Mouse (Mus musculus) liver, adult 2 months (tissue): Measurements from ENCODE around the gene Plekha1. TPM values are rescaled to one million over a fixed set of nuclear protein-coding genes. Genes with fewer than 3 reads are reported as not detected.

ENCODE experiments used
- DNase-seq: peaks from one replicate; pipeline ENCODE4 v3.0.0-alpha.2; 2011; ENCODE audit warnings: low read depth, low spot score; ENCODE audit errors: extremely low read depth
- H3K27ac ChIP-seq: fragments of 200-500 bp; replicated peaks from 2 replicates; pipeline ENCODE4 v1.5.1; 2012; ENCODE audit warnings: low read depth, mild to moderate bottlenecking, control low read depth, inconsistent platforms, low read length; ENCODE audit not compliant: insufficient read depth
- H3K27me3 ChIP-seq: fragments of 200-500 bp; 2 replicates; pipeline ENCODE4 v1.6.1; 2012; ENCODE audit warnings: mild to moderate bottlenecking, moderate library complexity, low read length, inconsistent platforms; ENCODE audit not compliant: control insufficient read depth, insufficient read depth
- H3K36me3 ChIP-seq: fragments of 200-500 bp; 2 replicates; pipeline ENCODE4 v1.6.1; 2012; ENCODE audit warnings: low read length, inconsistent platforms; ENCODE audit not compliant: control insufficient read depth, insufficient read depth
- H3K4me1 ChIP-seq: fragments of 200-500 bp; 2 replicates; pipeline ENCODE4 v1.6.1; 2011; ENCODE audit warnings: low read length; ENCODE audit not compliant: control insufficient read depth, insufficient read depth
- H3K4me3 ChIP-seq: fragments of 200-500 bp; 2 replicates; pipeline ENCODE4 v1.5.1; 2011; ENCODE audit warnings: low read depth, mild to moderate bottlenecking, control low read depth, low read length, moderate library complexity; ENCODE audit not compliant: insufficient read depth
- H3K79me2 ChIP-seq: fragments of 200-500 bp; 2 replicates; pipeline ENCODE4 v1.6.1; 2012; ENCODE audit warnings: inconsistent platforms, mild to moderate bottlenecking, low read length, moderate library complexity; ENCODE audit not compliant: control insufficient read depth, insufficient read depth
- H3K9ac ChIP-seq: fragments of 200-500 bp; 2 replicates; pipeline ENCODE4 v1.6.1; 2012; ENCODE audit warnings: low read depth, mild to moderate bottlenecking, control low read depth, inconsistent platforms, low read length
- CTCF ChIP-seq: fragments of 200-500 bp; IDR thresholded peaks from 2 replicates; pipeline ENCODE4 v1.5.1; 2011; ENCODE audit warnings: low read depth, low read length, control low read depth
- POLR2A ChIP-seq: fragments of 200-500 bp; IDR thresholded peaks from 2 replicates; pipeline ENCODE4 v1.6.1; 2011; ENCODE audit warnings: low read length, control low read depth; ENCODE audit not compliant: insufficient read depth; ENCODE audit errors: extremely low read depth
- WGBS: fragments of 180-500 bp; shearing (Covaris S2); methylation state at CpG from one replicate; pipeline ENCODE4 v1.1.7; 2018; 5-methylcytosine and 5-hydroxymethylcytosine counted together
- polyA plus RNA-seq: library from polyadenylated mRNA; depleted of rRNA; stranded (reverse); fragments of >200 nt; gene quantifications from 2 replicates; pipeline ENCODE4 v1.2.3, GENCODE M21; 2012
- total RNA-seq: library from RNA; depleted of rRNA; stranded (reverse); fragments of >200 nt; gene quantifications from 2 replicates; pipeline ENCODE4 v1.2.3, GENCODE M21; 2014

Gene Plekha1
- total and polyA plus RNA-seq, 2 experiments = 5.6 to 7.0 TPM

DNA sequence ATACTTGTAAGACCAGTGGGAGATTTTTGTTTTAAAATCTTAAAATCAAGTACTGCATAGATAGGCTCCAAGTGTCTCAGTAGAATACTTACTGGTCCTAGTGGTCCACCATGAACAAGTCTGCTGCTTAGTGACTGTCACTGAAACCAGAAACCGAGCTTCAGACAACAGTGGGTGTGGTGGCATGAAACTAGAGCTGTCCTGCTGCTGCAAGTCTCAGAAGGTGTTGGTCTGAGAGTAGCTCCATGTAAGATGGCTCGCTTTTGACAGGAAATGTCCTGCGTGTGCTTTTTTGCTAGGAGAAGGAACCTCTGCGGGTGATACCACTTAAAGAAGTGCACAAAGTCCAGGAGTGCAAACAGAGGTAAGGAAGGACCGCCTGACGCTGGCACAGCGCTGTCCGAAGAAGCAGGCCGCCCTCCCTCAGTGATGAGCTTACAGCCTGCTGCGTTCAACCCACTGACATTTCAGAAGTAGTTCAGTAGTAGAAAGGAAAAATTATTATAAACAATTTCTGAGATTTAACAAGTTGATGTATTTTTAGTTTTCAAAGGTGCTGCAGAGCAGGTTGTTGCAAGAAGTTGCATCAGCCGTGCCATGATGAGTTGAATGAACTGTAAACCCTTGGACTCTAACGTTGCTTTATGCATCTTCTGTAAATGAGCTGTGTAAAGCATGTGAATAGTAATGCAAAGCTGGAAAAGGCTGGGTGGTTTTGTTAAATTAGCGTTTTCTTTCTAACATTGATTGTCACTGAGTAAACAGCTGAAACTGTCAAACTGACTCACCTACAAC lies 39.2 kb downstream of the Plekha1 start:
- no peak overlapping the region for H3K27ac ChIP-seq
- 71% methylated on average over 13 of the region's 13 CpGs for WGBS

DNA sequence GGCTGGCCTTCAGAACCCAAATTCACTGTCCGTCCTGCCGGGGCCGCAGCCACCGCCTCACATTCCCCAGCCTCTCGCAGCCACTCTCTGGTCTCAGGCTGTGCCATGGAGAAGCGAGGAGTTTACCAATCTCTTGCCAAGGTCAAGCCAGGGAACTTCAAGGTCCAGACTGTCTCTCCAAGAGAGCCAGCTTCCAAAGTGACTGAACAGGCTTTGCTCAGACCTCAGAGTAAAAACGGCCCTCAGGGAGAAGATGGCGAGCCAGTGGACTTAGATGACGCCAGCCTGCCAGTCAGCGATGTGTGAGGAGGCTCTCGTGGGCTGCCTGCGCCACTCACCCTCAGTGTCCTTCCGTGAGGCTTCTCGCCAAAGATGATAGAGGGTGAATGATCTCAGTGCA lies 45.3 kb downstream of the Plekha1 start:
- H3K27ac ChIP-seq = no peak overlapping the region
- H3K36me3 ChIP-seq = peaks cover 34% of the 10 kb centered on the region
- WGBS = 96% methylated on average over 14 of the region's 14 CpGs
- no peaks in the 10 kb centered on the region for H3K4me1 ChIP-seq
- no peaks in the 10 kb centered on the region for H3K79me2 ChIP-seq
- H3K27me3 ChIP-seq = no peaks in the 10 kb centered on the region
- no peak overlapping the region for H3K4me3 ChIP-seq
- H3K9ac ChIP-seq = no peak overlapping the region
- DNase-seq = no peak
- no peak for TF ChIP-seq CTCF

More for the DNA sequence above, 39.2 kb downstream of the Plekha1 start:
- H3K79me2 ChIP-seq = no peaks in the 10 kb centered on the region
- no peaks in the 10 kb centered on the region for H3K27me3 ChIP-seq
- TF ChIP-seq POLR2A (no peak), CTCF (no peak)
- no peaks in the 10 kb centered on the region for H3K4me1 ChIP-seq
- H3K36me3 ChIP-seq = peaks cover 32% of the 10 kb centered on the region
- H3K4me3 ChIP-seq = no peak overlapping the region
- no peak for DNase-seq
- H3K9ac ChIP-seq = no peak overlapping the region

- peak; percentile 58 for DNase-seq
- H3K4me3 ChIP-seq = no peak overlapping the region
- no peak overlapping the region for H3K9ac ChIP-seq
- H3K36me3 ChIP-seq = peaks cover 16% of the 10 kb centered on the region; the same call in 1 of the 2 replicates
- no peaks in the 10 kb centered on the region for H3K27me3 ChIP-seq
- TF ChIP-seq POLR2A = no peak
- peak; percentile 73 for TF ChIP-seq CTCF
- H3K79me2 ChIP-seq = no peaks in the 10 kb centered on the region
- WGBS = 43% methylated on average over 5 of the region's 5 CpGs
- H3K27ac ChIP-seq = no peak overlapping the region
- no peaks in the 10 kb centered on the region for H3K4me1 ChIP-seq
Observed at GRCm38 (mm10) chr7:130914693-130915363, 49.3 kb downstream of the Plekha1 start.

DNA sequence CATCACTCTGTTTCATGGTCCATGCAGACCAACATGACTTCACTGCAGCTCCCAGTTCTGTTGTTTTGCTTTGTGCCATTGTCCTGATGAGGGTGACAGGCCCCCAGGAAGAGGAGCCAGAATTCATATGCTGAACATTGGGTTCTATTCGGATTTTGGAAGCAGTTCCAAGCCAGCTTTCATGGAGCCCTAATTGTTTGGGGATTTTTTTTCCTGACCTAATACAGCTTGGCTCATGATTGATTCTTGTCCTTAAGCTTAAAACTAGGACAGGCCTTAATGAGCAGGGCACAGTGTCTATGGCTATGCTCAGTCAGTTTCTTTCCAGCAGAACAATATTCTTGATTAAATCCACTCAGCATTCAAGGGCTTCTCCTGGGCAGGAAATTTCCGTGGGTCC lies 52.7 kb downstream of the Plekha1 start:
- no peak for DNase-seq
- no peak for TF ChIP-seq POLR2A
- no peak for TF ChIP-seq CTCF
- no peak overlapping the region for H3K27ac ChIP-seq
- H3K79me2 ChIP-seq = no peaks in the 10 kb centered on the region
- WGBS = 81% methylated on average over 2 of the region's 2 CpGs
- H3K4me1 ChIP-seq = no peaks in the 10 kb centered on the region
- H3K36me3 ChIP-seq = no peaks in the 10 kb centered on the region
- H3K9ac ChIP-seq = no peak overlapping the region
- no peaks in the 10 kb centered on the region for H3K27me3 ChIP-seq
- H3K4me3 ChIP-seq = no peak overlapping the region

DNA sequence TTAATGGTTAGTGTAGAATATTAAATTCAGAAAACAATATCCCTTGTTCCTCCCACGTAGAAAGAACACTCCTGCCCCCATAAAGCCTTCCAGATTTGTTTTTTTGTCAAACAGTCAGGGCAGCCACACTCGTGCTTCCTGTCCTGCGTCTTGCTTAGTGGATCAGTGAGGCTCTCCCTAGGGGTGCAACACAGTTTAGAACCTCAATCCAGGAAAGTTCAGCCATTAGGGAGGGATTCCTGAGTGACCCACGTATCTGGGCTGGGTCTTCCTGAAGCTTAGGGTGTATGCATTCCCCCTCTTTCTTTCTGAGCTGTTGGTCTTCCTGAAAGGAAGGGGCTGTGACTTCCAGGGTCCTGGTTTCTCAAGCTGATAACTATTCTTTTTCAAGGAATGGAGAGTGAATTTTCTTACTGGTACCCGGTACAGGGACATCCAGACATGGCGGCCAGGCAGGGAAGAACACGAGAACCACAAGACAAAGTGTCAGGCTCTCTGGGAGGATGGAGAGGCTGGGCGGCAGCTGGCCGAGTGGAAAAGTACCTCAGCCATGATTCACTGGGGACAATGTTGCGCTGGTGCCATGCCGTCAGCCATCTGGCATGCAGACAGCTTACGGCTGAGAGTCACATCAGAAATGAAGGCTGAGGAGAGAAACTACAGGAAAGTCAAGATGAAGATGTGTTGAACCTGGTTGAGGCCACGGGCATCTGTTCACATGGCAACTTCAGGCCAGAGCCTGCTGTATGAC lies 57.6 kb downstream of the Plekha1 start:
- DNase-seq = no peak
- H3K4me3 ChIP-seq = no peak overlapping the region
- H3K9ac ChIP-seq = no peak overlapping the region
- H3K4me1 ChIP-seq = no peaks in the 10 kb centered on the region
- H3K27ac ChIP-seq = no peak overlapping the region
- H3K36me3 ChIP-seq = no peaks in the 10 kb centered on the region
- WGBS = 74% methylated on average over 13 of the region's 13 CpGs
- TF ChIP-seq CTCF (no peak), POLR2A (no peak)
- no peaks in the 10 kb centered on the region for H3K27me3 ChIP-seq
- H3K79me2 ChIP-seq = no peaks in the 10 kb centered on the region
